Mouse (Mus musculus): ENCODE results near the gene Bst2. TPM values are rescaled to one million over a fixed set of nuclear protein-coding genes. Genes with fewer than 3 reads are reported as not detected.
"Not testable (repeated sequence)": the region's sequence is repeated elsewhere in the genome, so short reads cannot be mapped to it uniquely, and the experiment has no call there.

Bst2 gene
- polyA plus RNA-seq, 1 experiment = 474 TPM

- Histone ChIP-seq H3K36me3 (ENCODE audit: control insufficient read depth, insufficient read depth, low read length) (no peaks in the 10 kb centered on the region), H3K4me3 (ENCODE audit: control insufficient read depth, insufficient read depth, low read length) (no peak within 1 kb of the TSS), H3K27me3 (ENCODE audit: control insufficient read depth, insufficient read depth, low read length) (no peaks in the 10 kb centered on the region), H3K4me1 (replicated peaks; ENCODE audit: control insufficient read depth, insufficient read depth, low read length) (peaks cover 9% of the 10 kb centered on the region), H3K27ac (ENCODE audit: control insufficient read depth, insufficient read depth, low read length) (no peak within 1 kb of the TSS)
- no peak for DNase-seq
- WGBS = 87% methylated on average over 46 of the region's 46 CpGs
- TF ChIP-seq POLR2A (IDR thresholded peaks at IDR 0.05; ENCODE audit: control insufficient read depth, extremely low read depth, insufficient read depth, low read length, poor library complexity) (no peak), CTCF (IDR thresholded peaks at IDR 0.05; ENCODE audit: borderline replicate concordance, control insufficient read depth, extremely low read depth, insufficient read depth, low read length, poor library complexity) (no peak)
Measured at GRCm38 (mm10) chr8:71525226-71526050, 11.8 kb downstream of the Bst2 start, which contains the start of gene Ccdc194. Gene Ccdc194 (minus strand): TSS chr8:71525711.

- TF ChIP-seq CTCF (IDR thresholded peaks at IDR 0.05; ENCODE audit: borderline replicate concordance, control insufficient read depth, extremely low read depth, insufficient read depth, low read length, poor library complexity) = peak; percentile 91
- 0 out of 2 replicates have a peak, but pooled peaks have one; percentile 22 for TF ChIP-seq POLR2A (IDR thresholded peaks at IDR 0.05; ENCODE audit: control insufficient read depth, extremely low read depth, insufficient read depth, low read length, poor library complexity)
- WGBS = 2% methylated on average over 17 of the region's 17 CpGs
- Histone ChIP-seq H3K27ac (ENCODE audit: control insufficient read depth, insufficient read depth, low read length) (no peak overlapping the region), H3K27me3 (ENCODE audit: control insufficient read depth, insufficient read depth, low read length) (no peaks in the 10 kb centered on the region), H3K36me3 (ENCODE audit: control insufficient read depth, insufficient read depth, low read length) (no peaks in the 10 kb centered on the region), H3K4me1 (replicated peaks; ENCODE audit: control insufficient read depth, insufficient read depth, low read length) (no peaks in the 10 kb centered on the region), H3K4me3 (ENCODE audit: control insufficient read depth, insufficient read depth, low read length) (no peak overlapping the region)
- peak; percentile 97 for DNase-seq
Measured at GRCm38 (mm10) chr8:71521634-71522033, 15.6 kb downstream of the Bst2 start.

- H3K27me3 ChIP-seq (ENCODE audit: control insufficient read depth, insufficient read depth, low read length); H3K4me1 ChIP-seq (replicated peaks; ENCODE audit: control insufficient read depth, insufficient read depth, low read length); H3K4me3 ChIP-seq (ENCODE audit: control insufficient read depth, insufficient read depth, low read length); H3K36me3 ChIP-seq (ENCODE audit: control insufficient read depth, insufficient read depth, low read length); H3K27ac ChIP-seq (ENCODE audit: control insufficient read depth, insufficient read depth, low read length): not testable (repeated sequence)
- WGBS = 29% methylated on average over 10 of the region's 10 CpGs
- DNase-seq = peak; percentile 67
Measured at GRCm38 (mm10) chr8:71519037-71519825, 18.0 kb downstream of the Bst2 start.

GRCm38 (mm10) chr8:71516786-71517185 lies 20.5 kb downstream of the Bst2 start:
- Histone ChIP-seq H3K36me3 (ENCODE audit: control insufficient read depth, insufficient read depth, low read length) (no peaks in the 10 kb centered on the region), H3K27ac (ENCODE audit: control insufficient read depth, insufficient read depth, low read length) (no peak overlapping the region), H3K4me1 (replicated peaks; ENCODE audit: control insufficient read depth, insufficient read depth, low read length) (no peaks in the 10 kb centered on the region), H3K27me3 (ENCODE audit: control insufficient read depth, insufficient read depth, low read length) (no peaks in the 10 kb centered on the region; the same call in 1 of the 2 replicates), H3K4me3 (ENCODE audit: control insufficient read depth, insufficient read depth, low read length) (no peak overlapping the region)
- no peak for DNase-seq
- no peak for TF ChIP-seq POLR2A (IDR thresholded peaks at IDR 0.05; ENCODE audit: control insufficient read depth, extremely low read depth, insufficient read depth, low read length, poor library complexity)
- 83% methylated on average over 6 of the region's 6 CpGs for WGBS

GRCm38 (mm10) chr8:71515043-71515442 lies 22.2 kb downstream of the Bst2 start:
- peaks cover 3% of the 10 kb centered on the region; the same call in 1 of the 2 replicates for H3K27me3 ChIP-seq (ENCODE audit: control insufficient read depth, insufficient read depth, low read length)
- H3K4me3 ChIP-seq (ENCODE audit: control insufficient read depth, insufficient read depth, low read length) = no peak overlapping the region
- no peaks in the 10 kb centered on the region for H3K36me3 ChIP-seq (ENCODE audit: control insufficient read depth, insufficient read depth, low read length)
- no peak for DNase-seq
- WGBS = 86% methylated on average over 5 of the region's 5 CpGs
- H3K4me1 ChIP-seq (replicated peaks; ENCODE audit: control insufficient read depth, insufficient read depth, low read length) = no peaks in the 10 kb centered on the region
- no peak overlapping the region for H3K27ac ChIP-seq (ENCODE audit: control insufficient read depth, insufficient read depth, low read length)
- TF ChIP-seq POLR2A (IDR thresholded peaks at IDR 0.05; ENCODE audit: control insufficient read depth, extremely low read depth, insufficient read depth, low read length, poor library complexity) (no peak), CTCF (IDR thresholded peaks at IDR 0.05; ENCODE audit: borderline replicate concordance, control insufficient read depth, extremely low read depth, insufficient read depth, low read length, poor library complexity) (no peak)

- Histone ChIP-seq H3K4me3 (ENCODE audit: control insufficient read depth, insufficient read depth, low read length) (no peak overlapping the region), H3K27me3 (ENCODE audit: control insufficient read depth, insufficient read depth, low read length) (peaks cover 3% of the 10 kb centered on the region; the same call in 1 of the 2 replicates), H3K27ac (ENCODE audit: control insufficient read depth, insufficient read depth, low read length) (no peak overlapping the region), H3K4me1 (replicated peaks; ENCODE audit: control insufficient read depth, insufficient read depth, low read length) (no peaks in the 10 kb centered on the region), H3K36me3 (ENCODE audit: control insufficient read depth, insufficient read depth, low read length) (no peaks in the 10 kb centered on the region)
- DNase-seq = no peak
- WGBS = 37% methylated on average over 15 of the region's 15 CpGs
- TF ChIP-seq POLR2A (IDR thresholded peaks at IDR 0.05; ENCODE audit: control insufficient read depth, extremely low read depth, insufficient read depth, low read length, poor library complexity) = no peak
- TF ChIP-seq CTCF (IDR thresholded peaks at IDR 0.05; ENCODE audit: borderline replicate concordance, control insufficient read depth, extremely low read depth, insufficient read depth, low read length, poor library complexity) = no peak
Measured at GRCm38 (mm10) chr8:71513018-71513754, 24.1 kb downstream of the Bst2 start.

Measured in thymus, adult 2 months (tissue).